Comparison of ENCODE assay signal across 8 mouse cellular contexts in the genomic region with DNA sequence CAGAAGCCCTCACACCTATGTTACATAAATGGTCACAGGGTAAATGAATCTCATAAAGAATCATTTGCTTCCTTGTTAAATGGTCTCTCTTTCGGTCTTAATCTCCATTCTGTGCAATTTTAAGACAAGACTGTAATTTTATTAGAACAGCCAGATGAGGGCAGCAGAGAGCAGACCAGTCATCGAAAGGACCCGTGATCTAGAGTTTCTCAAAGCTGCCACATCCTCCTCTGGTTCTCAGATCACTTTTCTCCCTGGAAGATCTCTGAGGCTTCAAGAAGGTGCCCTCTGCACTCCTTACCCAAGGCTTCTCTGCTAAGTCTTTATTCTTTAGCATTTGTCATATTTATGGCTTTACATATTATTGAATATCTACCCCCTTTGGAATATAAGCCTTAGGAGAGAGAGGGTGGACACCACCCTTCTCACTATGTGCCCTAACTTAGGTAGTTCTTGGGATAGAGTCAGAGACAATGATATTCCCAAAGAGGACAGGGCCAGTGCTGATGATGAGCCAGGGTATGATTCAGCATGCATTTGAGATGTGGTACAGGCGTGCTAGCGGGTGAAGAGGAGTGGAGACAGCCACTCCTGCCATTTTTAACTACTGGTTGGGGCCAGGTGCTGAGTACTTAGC. TPM values are rescaled to one million over a fixed set of nuclear protein-coding genes. Genes with fewer than 3 reads are reported as not detected.
DNase-seq lines count a peak whose midpoint lies in the region; ATAC-seq lines count a peak whose summit lies in the region.

No protein-coding gene starts in this region.

- H3K9me3 ChIP-seq in intestine, embryonic 14.5 days (ENCODE audit: control insufficient read depth, low read length), result no peaks in the 10 kb centered on the region
- no peaks in the 10 kb centered on the region for H3K9me3 ChIP-seq in intestine, embryonic 16.5 days (ENCODE audit: control insufficient read depth, low read length)
- no peaks in the 10 kb centered on the region for H3K9me3 ChIP-seq in heart, embryonic 13.5 days
- no peaks in the 10 kb centered on the region for H3K9me3 ChIP-seq in lung, embryonic 16.5 days (ENCODE audit: control insufficient read depth, low read length)

- DNase-seq in intestine, embryonic 14.5 days (ENCODE audit: low spot score), result peak; percentile 79
- DNase-seq in WW6 (ENCODE audit: low read depth, low spot score), result peak; percentile 45
- peak; percentile 64 to 69 for DNase-seq in cerebellum, postnatal 36 days
- peak; percentile 32 for DNase-seq in large intestine, adult 2 months (ENCODE audit: low read depth, low spot score)
- peak; percentile 71 for DNase-seq in retina, postnatal 7 days (ENCODE audit: low read depth, low spot score)

- H3K4me1 ChIP-seq in intestine, embryonic 14.5 days (replicated peaks; ENCODE audit: control insufficient read depth, insufficient read depth, low read length), result no peaks in the 10 kb centered on the region
- no peaks in the 10 kb centered on the region for H3K4me1 ChIP-seq in intestine, embryonic 16.5 days (ENCODE audit: control insufficient read depth, insufficient read depth, low read length)
- H3K4me1 ChIP-seq in heart, embryonic 13.5 days, result peaks cover 3% of the 10 kb centered on the region; the same call in 1 of the 2 replicates
- H3K4me1 ChIP-seq in lung, embryonic 16.5 days (replicated peaks; ENCODE audit: control insufficient read depth, insufficient read depth, low read length), result no peaks in the 10 kb centered on the region

- no peaks in the 10 kb centered on the region for H3K27me3 ChIP-seq in intestine, embryonic 14.5 days (replicated peaks; ENCODE audit: control insufficient read depth, insufficient read depth, low read length)
- no peaks in the 10 kb centered on the region for H3K27me3 ChIP-seq in intestine, embryonic 16.5 days (replicated peaks; ENCODE audit: control insufficient read depth, insufficient read depth, low read length)
- no peaks in the 10 kb centered on the region; the same call in 1 of the 2 replicates for H3K27me3 ChIP-seq in heart, embryonic 13.5 days (replicated peaks)
- H3K27me3 ChIP-seq in lung, embryonic 16.5 days (ENCODE audit: control insufficient read depth, insufficient read depth, low read depth, low read length), result no peaks in the 10 kb centered on the region

- H3K36me3 ChIP-seq in intestine, embryonic 14.5 days (ENCODE audit: control insufficient read depth, insufficient read depth, low read length), result no peaks in the 10 kb centered on the region
- no peaks in the 10 kb centered on the region for H3K36me3 ChIP-seq in intestine, embryonic 16.5 days (ENCODE audit: control insufficient read depth, insufficient read depth, low read length)
- no peaks in the 10 kb centered on the region for H3K36me3 ChIP-seq in heart, embryonic 13.5 days
- no peaks in the 10 kb centered on the region for H3K36me3 ChIP-seq in lung, embryonic 16.5 days (ENCODE audit: control insufficient read depth, insufficient read depth, low read length)

- 52% methylated on average over 5 of the region's 5 CpGs for WGBS in intestine, embryonic 14.5 days
- WGBS in intestine, embryonic 16.5 days, result 45% methylated on average over 5 of the region's 5 CpGs
- 46% methylated on average over 5 of the region's 5 CpGs for WGBS in heart, embryonic 13.5 days
- 39% methylated on average over 5 of the region's 5 CpGs for WGBS in large intestine, adult 2 months
- WGBS in lung, embryonic 16.5 days, result 40% methylated on average over 5 of the region's 5 CpGs

- no peak overlapping the region for H3K27ac ChIP-seq in intestine, embryonic 14.5 days (ENCODE audit: low read depth)
- no peak overlapping the region for H3K27ac ChIP-seq in intestine, embryonic 16.5 days (ENCODE audit: low read length)
- no peak overlapping the region for H3K27ac ChIP-seq in heart, embryonic 13.5 days (replicated peaks)
- no peak overlapping the region for H3K27ac ChIP-seq in lung, embryonic 16.5 days (ENCODE audit: low read length)

- no peak overlapping the region for H3K9ac ChIP-seq in intestine, embryonic 14.5 days (ENCODE audit: low read length)
- H3K9ac ChIP-seq in intestine, embryonic 16.5 days (ENCODE audit: low read depth, low read length), result no peak overlapping the region
- no peak overlapping the region for H3K9ac ChIP-seq in heart, embryonic 13.5 days
- H3K9ac ChIP-seq in lung, embryonic 16.5 days (ENCODE audit: low read length), result no peak overlapping the region

- H3K4me3 ChIP-seq in intestine, embryonic 14.5 days (ENCODE audit: low read depth, low read length), result no peak overlapping the region
- no peak overlapping the region for H3K4me3 ChIP-seq in intestine, embryonic 16.5 days (ENCODE audit: low read length)
- H3K4me3 ChIP-seq in heart, embryonic 13.5 days, result no peak overlapping the region
- no peak overlapping the region for H3K4me3 ChIP-seq in lung, embryonic 16.5 days (ENCODE audit: low read length)

- no peak for ATAC-seq in intestine, embryonic 14.5 days (replicated peaks; ENCODE audit: low FRiP score, low TSS enrichment, low read depth)
- ATAC-seq in intestine, embryonic 16.5 days, result no peak
- ATAC-seq in heart, embryonic 13.5 days (ENCODE audit: extremely low read depth, insufficient number of reproducible peaks, low FRiP score, low TSS enrichment), result no peak
- ATAC-seq in lung, embryonic 16.5 days (ENCODE audit: low read depth), result peak; percentile 67; the same call in 1 of the 2 replicates

- no peak overlapping the region for H3K4me2 ChIP-seq in intestine, embryonic 14.5 days (ENCODE audit: low read length)
- H3K4me2 ChIP-seq in intestine, embryonic 16.5 days (ENCODE audit: low read depth, low read length), result no peak overlapping the region
- peak overlapping the region; percentile 53 for H3K4me2 ChIP-seq in heart, embryonic 13.5 days
- peak overlapping the region; percentile 4; the same call in 1 of the 2 replicates for H3K4me2 ChIP-seq in lung, embryonic 16.5 days (ENCODE audit: low read depth, low read length)

RNA-seq across cellular contexts. Expression of gene Lrrc9, which starts 20.3 kb away (rescaled TPM):
- 0.22 and 0.83 TPM in 2 replicates for polyA plus RNA-seq in intestine, embryonic 14.5 days (2014; fragmentation: Nextera tagmentation; extraction: Ambion mirVana)
- 0.13 TPM in 2 replicates for polyA plus RNA-seq in intestine, embryonic 16.5 days (2015; fragmentation: Nextera tagmentation; extraction: Ambion mirVana)
- 0.79 and 1.0 TPM in 2 replicates for polyA plus RNA-seq in heart, embryonic 13.5 days (2015; fragmentation: Nextera tagmentation; extraction: Ambion mirVana)
- not detected in 2 replicates for polyA plus RNA-seq in large intestine, adult 2 months (2012; rRNA removed)
- polyA plus RNA-seq in lung, embryonic 16.5 days (2015; fragmentation: Nextera tagmentation; extraction: Ambion mirVana), result 0.50 and 1.1 TPM in 2 replicates

RNA-seq across cellular contexts. Expression of gene Rtn1, which starts 53.2 kb away (rescaled TPM):
- polyA plus RNA-seq in intestine, embryonic 14.5 days (2014; fragmentation: Nextera tagmentation; extraction: Ambion mirVana), result 84.3 and 84.9 TPM in 2 replicates
- polyA plus RNA-seq in intestine, embryonic 16.5 days (2015; fragmentation: Nextera tagmentation; extraction: Ambion mirVana), result 65.6 and 69.3 TPM in 2 replicates
- 15.8 and 16.0 TPM in 2 replicates for polyA plus RNA-seq in heart, embryonic 13.5 days (2015; fragmentation: Nextera tagmentation; extraction: Ambion mirVana)
- polyA plus RNA-seq in large intestine, adult 2 months (2012; rRNA removed), result 8.4 and 9.0 TPM in 2 replicates
- polyA plus RNA-seq in lung, embryonic 16.5 days (2015; fragmentation: Nextera tagmentation; extraction: Ambion mirVana), result 14.6 and 18.2 TPM in 2 replicates

Comparison
In these comparisons a context has a peak if more than half of its experiments do, and no peak if none do; other contexts are left out.
1. H3K4me2 ChIP-seq: peak in heart, embryonic 13.5 days (single experiment) and lung, embryonic 16.5 days (single experiment); none in intestine, embryonic 14.5 days (single experiment) and intestine, embryonic 16.5 days (single experiment).
2. Peak in every context shown above with its lines, with median percentiles within 50 percentile points of each other: DNase-seq.